Mouse (Mus musculus) G1E (cell line): ENCODE results near the gene Hexim2. TPM values are rescaled to one million over a fixed set of nuclear protein-coding genes. Genes with fewer than 3 reads are reported as not detected.
A peak's percentile ranks its signal among the peaks of the same experiment; 100 is the strongest.

Source experiments
- ATAC-seq: 2 replicates; pipeline ENCODE4 v1.8.0; 2016; ENCODE audit warnings: mild to moderate bottlenecking; ENCODE audit not compliant: insufficient number of reproducible peaks, poor library complexity, low FRiP score, severe bottlenecking; ENCODE audit errors: extremely low read depth
- DNase-seq: peaks from one replicate; pipeline ENCODE4 v3.0.0; 2012; ENCODE audit warnings: low spot score
- H3K27me3 ChIP-seq: 2 replicates; pipeline ENCODE4 v1.6.1; 2012; ENCODE audit warnings: mild to moderate bottlenecking, low read length, inconsistent platforms; ENCODE audit not compliant: insufficient read depth
- H3K36me3 ChIP-seq: replicated peaks from 2 replicates; pipeline ENCODE3; 2012; ENCODE audit warnings: mild to moderate bottlenecking, inconsistent platforms
- H3K4me1 ChIP-seq: 2 replicates; pipeline ENCODE4 v1.6.1; 2012; ENCODE audit warnings: low read depth, low read length, inconsistent platforms, mixed read lengths; ENCODE audit not compliant: insufficient read depth
- H3K4me3 ChIP-seq: 2 replicates; pipeline ENCODE4 v1.5.1; 2012; ENCODE audit warnings: low read depth, mild to moderate bottlenecking, inconsistent platforms, low read length, moderate library complexity, mixed read lengths
- H3K9me3 ChIP-seq: replicated peaks from 2 replicates; pipeline ENCODE4 v1.6.1; 2012; ENCODE audit warnings: inconsistent platforms
- CTCF ChIP-seq: IDR thresholded peaks from 2 replicates; pipeline ENCODE4 v1.5.1; 2012; ENCODE audit warnings: low read depth, low read length, inconsistent platforms, mixed read lengths
- GATA1 ChIP-seq: IDR thresholded peaks from 2 replicates; pipeline ENCODE4 v1.6.1; 2012; ENCODE audit warnings: borderline replicate concordance, low read length, inconsistent platforms, mixed read lengths
- GATA2 ChIP-seq: IDR thresholded peaks from 2 replicates; pipeline ENCODE4 v1.6.1; 2012; ENCODE audit warnings: low read depth, low read length, inconsistent platforms, borderline replicate concordance
- POLR2AphosphoS5 ChIP-seq: IDR thresholded peaks from 2 replicates; pipeline ENCODE4 v1.6.1; 2012; ENCODE audit warnings: low read depth, low read length, inconsistent platforms; ENCODE audit not compliant: insufficient replicate concordance
- TAL1 ChIP-seq: conservative IDR thresholded peaks from 2 replicates; pipeline ENCODE4 v1.6.1; 2012; ENCODE audit warnings: low read depth, low read length, inconsistent platforms, mixed read lengths
- polyA plus RNA-seq: library from polyadenylated mRNA; stranded (reverse); fragments of >175 nt; gene quantifications from 2 replicates; pipeline ENCODE4 v1.2.3, GENCODE M21; 2012
- total RNA-seq, 2 experiments: library from RNA; stranded (forward) in 1 of 2; stranded (reverse) in 1 of 2; fragments of 200-1000 nt in 1 of 2; fragments of >200 nt in 1 of 2; fragmentation: Nextera tagmentation in 1 of 2; gene quantifications; 2 replicates each; pipeline ENCODE4 v1.2.3; 2014 to 2017

The Hexim2 gene
- total and polyA plus RNA-seq, 3 experiments, result 9.0 to 12.7 (median 11.7) TPM

DNA sequence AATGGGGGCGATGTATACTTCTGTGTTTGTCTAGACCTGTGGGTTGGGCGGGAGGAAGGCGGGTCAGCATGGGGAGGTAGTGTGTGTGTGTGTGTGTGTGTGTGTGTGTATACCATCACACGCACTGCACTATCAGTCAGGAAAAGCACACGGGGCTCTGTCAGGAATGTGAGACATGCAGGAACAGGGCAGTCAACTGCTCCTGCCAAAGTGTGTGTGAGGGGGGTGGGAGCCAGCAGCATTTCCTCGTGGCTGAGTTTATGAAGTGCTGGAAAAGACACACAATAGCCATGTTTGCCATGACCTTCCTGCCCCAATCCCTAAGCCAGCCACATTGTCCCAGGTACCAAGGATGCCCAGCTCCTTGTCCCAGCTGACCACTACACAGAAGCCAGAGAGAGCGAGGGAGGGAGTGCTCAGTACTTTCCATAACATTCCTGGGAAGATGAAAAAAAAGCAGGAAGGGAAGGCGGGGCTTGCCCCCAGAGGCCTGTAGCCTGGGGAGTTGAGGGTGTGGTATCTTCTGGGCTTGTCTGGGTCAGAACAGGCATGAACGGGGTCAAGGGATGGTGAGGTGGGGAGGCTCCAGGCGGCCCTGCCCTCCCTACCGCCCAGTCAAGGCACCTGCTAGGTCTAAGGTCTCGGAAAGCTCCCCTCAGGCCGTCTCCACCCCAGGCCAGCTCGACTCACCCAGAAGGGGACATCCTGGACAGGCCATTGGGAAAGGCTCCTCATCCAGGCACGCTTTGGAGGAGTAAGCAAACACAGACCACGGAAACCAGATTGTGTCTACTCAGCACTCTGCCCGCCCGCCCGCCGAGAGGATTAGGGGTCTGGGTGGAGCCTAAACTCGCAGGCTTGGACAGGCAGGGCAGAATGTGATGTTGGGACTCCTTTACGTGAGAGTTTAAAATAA is 35.0 kb upstream of the Hexim2 start:
- peaks cover 25% of the 10 kb centered on the region for H3K4me1 ChIP-seq
- no peaks in the 10 kb centered on the region for H3K36me3 ChIP-seq
- DNase-seq (no peak), ATAC-seq (no peak)
- no peak for TF ChIP-seq POLR2AphosphoS5
- TF ChIP-seq GATA2, result no peak
- no peak for TF ChIP-seq TAL1
- no peak for TF ChIP-seq CTCF
- TF ChIP-seq GATA1, result no peak
- H3K4me3 ChIP-seq, result no peak overlapping the region
- peaks cover 5% of the 10 kb centered on the region; the same call in 1 of the 2 replicates for H3K9me3 ChIP-seq
- H3K27me3 ChIP-seq, result peaks cover 73% of the 10 kb centered on the region

DNA sequence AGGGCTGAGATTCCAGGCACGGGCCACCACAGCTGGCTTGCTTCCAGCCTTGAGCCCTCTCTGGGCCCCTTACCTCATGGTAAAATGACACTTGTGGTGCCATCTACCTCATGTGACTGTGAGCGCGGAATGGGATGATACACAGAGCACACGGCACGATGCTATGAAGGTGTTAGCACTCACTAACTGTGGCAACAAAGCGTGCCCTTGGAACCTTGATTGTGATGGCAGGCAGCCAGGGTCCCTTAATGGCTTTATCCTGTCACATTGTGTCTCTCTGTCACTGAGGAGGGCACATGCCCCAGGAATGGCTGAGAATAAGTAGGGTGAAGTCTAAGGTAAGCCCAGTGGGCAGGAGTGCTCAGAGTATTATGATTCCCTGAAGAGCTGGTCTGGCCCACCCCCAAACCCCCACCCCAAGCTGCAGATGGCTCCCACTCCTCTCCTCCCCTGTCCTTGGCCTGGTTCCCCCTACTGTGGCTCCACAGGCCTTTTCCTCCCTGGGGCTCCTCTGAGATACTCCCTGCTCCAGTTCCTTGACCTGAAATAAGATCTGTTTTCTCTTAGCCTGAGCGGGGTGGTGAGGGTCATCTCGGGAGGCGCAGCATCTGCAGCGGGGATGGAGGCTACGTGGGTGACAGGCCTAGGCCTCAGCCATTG is 33.6 kb upstream of the Hexim2 start:
- ATAC-seq (no peak), DNase-seq (no peak)
- peaks cover 74% of the 10 kb centered on the region for H3K27me3 ChIP-seq
- peaks cover 5% of the 10 kb centered on the region; the same call in 1 of the 2 replicates for H3K9me3 ChIP-seq
- H3K4me1 ChIP-seq, result peaks cover 32% of the 10 kb centered on the region
- H3K36me3 ChIP-seq, result no peaks in the 10 kb centered on the region
- TF ChIP-seq POLR2AphosphoS5 (no peak), CTCF (no peak), GATA1 (no peak), TAL1 (no peak), GATA2 (no peak)
- no peak overlapping the region for H3K4me3 ChIP-seq

DNA sequence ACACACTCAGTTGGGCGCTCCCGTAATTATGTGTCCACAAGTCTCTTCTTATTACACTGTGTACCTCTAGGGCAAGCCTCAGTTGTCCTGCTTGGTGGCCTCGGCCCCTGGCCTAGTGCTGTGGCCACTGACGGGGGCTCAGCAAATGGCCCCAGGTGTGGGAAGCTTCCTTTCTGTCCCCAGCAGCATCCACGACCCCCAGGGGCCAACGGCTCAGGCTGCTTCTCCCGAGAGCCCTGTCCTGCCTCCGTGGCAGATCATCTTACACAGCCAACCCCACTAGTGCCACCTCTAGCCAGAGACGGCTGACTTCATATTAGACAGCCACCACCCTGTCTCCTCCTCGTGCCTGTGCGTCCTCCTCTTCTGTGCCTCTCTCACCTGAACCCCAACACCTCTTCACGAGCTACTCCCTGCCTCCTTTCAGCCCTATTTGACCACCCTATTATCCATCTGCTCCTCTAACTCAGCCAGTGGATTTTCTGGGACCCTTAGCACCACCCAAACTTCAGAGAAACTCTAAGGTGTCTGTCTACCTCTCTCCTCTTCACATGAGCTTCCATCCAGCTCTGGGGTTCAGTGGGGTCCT is 32.8 kb upstream of the Hexim2 start:
- H3K4me3 ChIP-seq, result no peak overlapping the region
- peaks cover 32% of the 10 kb centered on the region for H3K4me1 ChIP-seq
- no peak for DNase-seq
- H3K9me3 ChIP-seq, result peaks cover 5% of the 10 kb centered on the region; the same call in 1 of the 2 replicates
- H3K36me3 ChIP-seq, result peaks cover 1% of the 10 kb centered on the region
- TF ChIP-seq GATA1, result no peak
- peaks cover 70% of the 10 kb centered on the region for H3K27me3 ChIP-seq
- ATAC-seq, result no peak

DNA sequence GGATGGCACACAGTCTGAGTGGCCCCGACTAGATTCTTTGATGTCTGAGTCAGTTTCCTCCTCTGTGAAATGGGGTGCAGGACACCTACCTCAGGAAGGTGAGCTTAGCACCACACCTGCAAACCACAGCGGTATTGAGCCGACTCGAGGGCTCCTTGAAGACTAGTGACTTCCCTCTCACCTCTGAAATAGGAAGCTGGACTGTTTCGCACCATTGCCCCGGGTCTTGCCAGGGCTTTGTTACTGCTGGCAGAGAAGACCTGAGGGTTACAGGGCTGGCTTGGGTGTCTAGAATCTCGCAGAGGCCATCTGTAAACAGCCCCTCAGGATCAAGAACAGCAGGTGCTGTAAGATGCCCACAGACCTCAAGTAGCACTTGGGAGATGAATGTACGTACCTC is 31.9 kb upstream of the Hexim2 start:
- ATAC-seq, result no peak
- peaks cover 62% of the 10 kb centered on the region for H3K27me3 ChIP-seq
- H3K4me1 ChIP-seq, result peaks cover 37% of the 10 kb centered on the region
- TF ChIP-seq POLR2AphosphoS5 (no peak), TAL1 (no peak), CTCF (no peak), GATA2 (no peak)
- no peak overlapping the region for H3K4me3 ChIP-seq
- peaks cover 5% of the 10 kb centered on the region; the same call in 1 of the 2 replicates for H3K9me3 ChIP-seq
- no peak for DNase-seq
- peaks cover 10% of the 10 kb centered on the region for H3K36me3 ChIP-seq

DNA sequence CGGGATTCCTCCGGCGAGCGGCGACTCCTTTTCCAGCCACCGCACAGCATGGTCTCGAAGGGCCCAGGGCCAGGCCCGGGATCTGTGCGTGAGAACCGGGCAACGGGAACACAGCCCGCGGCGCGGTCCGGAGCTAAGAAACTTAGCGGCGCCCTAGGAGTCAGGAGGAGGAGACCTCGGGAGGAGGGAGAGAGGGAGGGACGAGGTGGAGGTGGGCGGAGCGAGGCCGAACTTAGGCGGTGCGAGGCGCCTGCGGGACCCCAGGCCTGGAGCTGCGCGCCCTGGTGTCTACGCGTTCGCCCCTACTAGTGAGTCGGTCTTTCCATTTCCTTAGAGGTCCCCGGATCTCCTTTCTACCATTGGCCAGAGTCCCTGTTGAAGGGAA is 30.8 kb upstream of the Hexim2 start, which contains the start of the genes Plcd3 and Acbd4:
Gene Plcd3 (minus strand): TSS at position 178 of the 385 bp plus-strand sequence.
Gene Acbd4 (plus strand): TSS at position 202 of the 385 bp plus-strand sequence.
- Histone ChIP-seq H3K4me1 (peaks cover 45% of the 10 kb centered on the region), H3K27me3 (peaks cover 56% of the 10 kb centered on the region), H3K4me3 (peak within 1 kb of the TSS; percentile 75; the same call in 1 of the 2 replicates), H3K36me3 (peaks cover 17% of the 10 kb centered on the region), H3K9me3 (peaks cover 5% of the 10 kb centered on the region; the same call in 1 of the 2 replicates)
- DNase-seq, result no peak
- no peak for TF ChIP-seq TAL1
- no peak for TF ChIP-seq POLR2AphosphoS5
- no peak for TF ChIP-seq GATA2
- ATAC-seq, result no peak

DNA sequence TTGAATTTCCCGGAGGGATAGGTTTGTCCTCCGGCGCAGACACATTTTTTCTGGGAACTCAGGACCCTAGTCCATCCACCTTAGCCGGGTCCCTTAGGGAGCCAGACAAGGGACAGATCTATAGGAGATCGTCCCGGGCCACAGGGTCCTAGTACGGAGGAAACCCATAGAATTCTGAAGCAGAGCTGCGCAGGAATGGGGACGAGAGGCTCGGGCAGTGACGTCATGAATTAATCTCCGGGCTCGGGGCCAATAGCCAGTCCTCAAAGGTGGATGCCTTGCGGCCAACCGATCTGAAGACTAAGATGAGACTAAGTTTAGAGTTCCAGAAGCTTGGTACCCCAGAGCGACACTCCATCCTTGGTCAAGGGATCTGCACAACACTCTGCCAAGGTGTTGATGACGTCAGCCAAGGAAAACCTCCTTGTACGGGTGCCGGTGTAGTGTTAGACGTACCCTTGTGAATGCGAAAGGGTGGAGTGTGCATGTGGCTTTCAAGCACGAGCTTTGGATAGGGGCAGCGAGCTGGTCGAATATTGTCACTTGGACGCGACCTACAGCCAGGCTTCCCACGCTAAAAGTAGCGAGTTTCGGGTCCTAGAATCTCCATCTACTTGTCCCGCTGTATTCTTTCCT is 30.2 kb upstream of the Hexim2 start:
- no peak for ATAC-seq
- Histone ChIP-seq H3K27me3 (peaks cover 51% of the 10 kb centered on the region), H3K9me3 (peaks cover 5% of the 10 kb centered on the region; the same call in 1 of the 2 replicates), H3K4me1 (peaks cover 50% of the 10 kb centered on the region), H3K36me3 (peaks cover 22% of the 10 kb centered on the region), H3K4me3 (peak overlapping the region; percentile 28; the same call in 1 of the 2 replicates)
- no peak for TF ChIP-seq GATA2
- no peak for TF ChIP-seq TAL1
- TF ChIP-seq CTCF, result no peak
- TF ChIP-seq POLR2AphosphoS5, result no peak
- TF ChIP-seq GATA1, result no peak
- no peak for DNase-seq
